In genomic region chr1:155217865-155218541, GRCm38 (mm10) we compare ENCODE assay signal across 9 mouse cellular contexts. TPM values are rescaled to one million over a fixed set of nuclear protein-coding genes. Genes with fewer than 3 reads are reported as not detected.
DNase-seq lines count a peak whose midpoint lies in the region; ATAC-seq lines count a peak whose summit lies in the region.
"Had no signal": no experiment of that assay in that cellular context is flagged by ENCODE, and none has a peak within 500 bp of the region (broad histone marks: within the 10 kb centered on the region; RNA-seq: fewer than 3 reads in every experiment).

No protein-coding gene starts in this region.

- ATAC-seq in frontal cortex, adult (ENCODE audit: low TSS enrichment), result peak; percentile 16; the same call in 1 of the 2 replicates
- ATAC-seq in neural tube, embryonic 15.5 days (ENCODE audit: low FRiP score), result no peak
- ATAC-seq in intestine, embryonic 15.5 days, result peak; percentile 35; the same call in 1 of the 2 replicates

- no peaks in the 10 kb centered on the region for H3K36me3 ChIP-seq in neural tube, embryonic 15.5 days
- no peaks in the 10 kb centered on the region for H3K36me3 ChIP-seq in intestine, embryonic 15.5 days
- H3K36me3 ChIP-seq: neural tube, embryonic 13.5 days had no signal

- H3K4me1 ChIP-seq in neural tube, embryonic 15.5 days, result peaks cover 42% of the 10 kb centered on the region
- peaks cover 11% of the 10 kb centered on the region for H3K4me1 ChIP-seq in intestine, embryonic 15.5 days (replicated peaks)

- H3K27me3 ChIP-seq in neural tube, embryonic 15.5 days (replicated peaks), result no peaks in the 10 kb centered on the region
- no peaks in the 10 kb centered on the region for H3K27me3 ChIP-seq in intestine, embryonic 15.5 days (replicated peaks)
- H3K27me3 ChIP-seq: neural tube, embryonic 13.5 days had no signal

- 51% methylated on average over 9 of the region's 9 CpGs for WGBS in neural tube, embryonic 15.5 days
- WGBS in intestine, embryonic 15.5 days, result 55% methylated on average over 9 of the region's 9 CpGs

- H3K27ac ChIP-seq in neural tube, embryonic 15.5 days (replicated peaks), result no peak overlapping the region
- no peak overlapping the region for H3K27ac ChIP-seq in intestine, embryonic 15.5 days
- H3K27ac ChIP-seq: neural tube, embryonic 13.5 days had no signal

- no peak overlapping the region for H3K4me2 ChIP-seq in neural tube, embryonic 15.5 days
- no peak overlapping the region for H3K4me2 ChIP-seq in intestine, embryonic 15.5 days (replicated peaks)
- H3K4me2 ChIP-seq: neural tube, embryonic 13.5 days had no signal

- H3K9me3 ChIP-seq in neural tube, embryonic 15.5 days (replicated peaks), result no peaks in the 10 kb centered on the region
- H3K9me3 ChIP-seq in intestine, embryonic 15.5 days, result no peaks in the 10 kb centered on the region
- H3K9me3 ChIP-seq: neural tube, embryonic 13.5 days had no signal

- no peak overlapping the region for H3K9ac ChIP-seq in neural tube, embryonic 15.5 days (replicated peaks)
- H3K9ac ChIP-seq in intestine, embryonic 15.5 days, result no peak overlapping the region
- H3K9ac ChIP-seq: neural tube, embryonic 13.5 days had no signal

- no peak for DNase-seq in frontal cortex, postnatal 25 days (ENCODE audit: low spot score in 2 of 2)
- peak; percentile 75 for DNase-seq in neural tube, embryonic 10.5 days (ENCODE audit: extremely low spot score, low spot score)
- DNase-seq in cerebellum, adult 9-11 months, result peak; percentile 69
- peak; percentile 68 for DNase-seq in mesoderm, embryonic 11.5 days (ENCODE audit: low read depth, low spot score)
- DNase-seq in thymus, postnatal 14 days, result peak; percentile 78

- no peak overlapping the region for H3K4me3 ChIP-seq in neural tube, embryonic 15.5 days (replicated peaks)
- no peak overlapping the region for H3K4me3 ChIP-seq in intestine, embryonic 15.5 days (replicated peaks)
- H3K4me3 ChIP-seq: neural tube, embryonic 13.5 days had no signal

RNA-seq across cellular contexts. Expression of gene BC034090, which starts 26.2 kb away (rescaled TPM):
- 3.0 and 4.1 TPM in 2 replicates for polyA plus RNA-seq in neural tube, embryonic 15.5 days (2015; fragmentation: Nextera tagmentation; extraction: Ambion mirVana)
- polyA plus RNA-seq in intestine, embryonic 15.5 days (2015; fragmentation: Nextera tagmentation; extraction: Ambion mirVana), result 1.7 and 2.2 TPM in 2 replicates

RNA-seq across cellular contexts. Expression of gene Stx6, which starts 59.5 kb away (rescaled TPM):
- 92.6 and 102 TPM in 2 replicates for polyA plus RNA-seq in neural tube, embryonic 15.5 days (2015; fragmentation: Nextera tagmentation; extraction: Ambion mirVana)
- polyA plus RNA-seq in intestine, embryonic 15.5 days (2015; fragmentation: Nextera tagmentation; extraction: Ambion mirVana), result 52.9 and 54.2 TPM in 2 replicates

Comparison
In these comparisons a context has a peak if more than half of its experiments do, and no peak if none do; other contexts are left out.
1. DNase-seq: peak in neural tube, embryonic 10.5 days (single experiment), cerebellum, adult 9-11 months (single experiment), mesoderm, embryonic 11.5 days (single experiment) and thymus, postnatal 14 days (single experiment); none in frontal cortex, postnatal 25 days (0 of 2).